Mouse (Mus musculus) urinary bladder, postnatal 36 days (tissue): ENCODE data around the gene Npas2.

Source experiments
- DNase-seq, 2 experiments: peaks; one replicate each; pipeline ENCODE4 v3.0.0; 2022; ENCODE audit warnings: low spot score in 2 of 2, mixed read lengths in 1 of 2

Npas2 gene

DNA sequence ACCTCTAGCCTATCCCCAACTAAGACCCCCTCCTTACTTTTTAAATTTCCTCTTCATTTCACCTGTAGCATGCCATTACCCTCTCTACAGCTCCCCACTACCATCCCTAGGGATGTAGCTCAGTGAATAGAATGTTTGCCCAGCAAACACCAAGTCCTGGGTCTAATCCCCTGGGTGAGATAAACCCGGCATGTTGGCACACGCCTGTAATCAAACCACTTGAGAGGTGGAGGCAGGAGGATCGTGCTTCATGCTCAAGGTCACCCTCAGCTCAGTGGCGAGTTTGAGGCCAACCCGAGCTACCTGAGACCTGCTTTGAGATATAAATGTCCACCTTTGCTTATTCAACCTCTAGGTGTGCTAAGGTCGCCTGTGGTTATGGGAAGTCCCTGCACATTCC, 19.5 kb downstream of the Npas2 start:
- DNase-seq = no peak

DNA sequence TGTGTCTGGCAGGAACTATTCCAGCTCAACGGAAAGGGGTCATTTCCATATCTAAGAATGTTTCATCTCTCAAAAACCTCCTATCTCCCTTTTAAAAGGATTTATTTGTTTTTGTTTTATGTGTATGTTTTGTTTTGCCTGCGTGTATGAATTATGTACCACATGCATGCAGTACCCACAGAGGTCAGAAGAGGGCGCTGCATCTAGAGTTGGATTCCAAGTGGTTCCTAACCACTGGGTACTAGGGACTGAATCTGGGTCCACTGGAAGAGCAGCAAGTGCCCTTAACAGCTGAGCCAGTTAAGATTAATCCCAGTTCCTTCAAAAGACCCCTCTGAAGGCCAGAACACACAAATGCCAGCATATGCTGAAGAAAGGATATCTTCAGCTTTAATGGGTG, 24.1 kb downstream of the Npas2 start:
- no peak for DNase-seq

DNA sequence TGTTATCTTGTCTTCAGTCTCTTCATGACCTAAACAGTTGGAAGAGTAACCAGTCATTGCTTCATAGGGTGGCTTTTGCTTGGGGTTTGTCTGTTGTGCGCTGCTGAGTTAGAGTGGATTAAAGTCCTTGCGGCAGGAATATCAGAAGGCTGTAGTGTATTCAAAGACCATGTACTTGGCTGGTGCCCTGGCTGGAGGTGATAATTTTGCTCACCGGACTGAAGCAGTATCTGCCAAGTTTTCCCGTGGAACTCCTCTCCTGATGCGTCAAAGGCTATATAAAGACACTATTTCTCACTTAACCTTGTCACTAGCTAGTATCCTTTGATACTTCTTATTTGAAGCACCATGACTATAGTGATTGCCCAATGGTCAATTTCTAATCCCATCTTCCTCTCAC, 34.9 kb downstream of the Npas2 start:
- no peak for DNase-seq

DNA sequence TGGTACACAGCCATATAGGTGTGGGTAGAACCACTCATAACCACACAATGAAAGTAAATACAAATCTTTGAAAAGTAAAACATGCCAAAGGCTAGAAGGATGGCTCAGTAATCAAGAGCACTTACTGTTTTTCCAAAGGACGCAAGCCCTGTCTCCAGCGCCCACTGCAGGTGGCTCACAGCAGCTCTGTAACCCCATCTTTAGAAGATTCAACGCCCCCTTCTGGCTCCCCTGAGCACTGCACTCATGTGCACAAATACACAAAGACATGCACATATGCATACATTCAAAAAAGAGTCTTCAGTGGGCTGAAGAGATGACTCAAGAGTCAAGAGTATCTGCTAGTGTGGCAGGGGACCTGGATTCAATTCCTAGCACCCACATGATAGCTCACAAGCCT, 36.5 kb downstream of the Npas2 start:
- no peak for DNase-seq

GRCm38 (mm10) chr1:39234815-39235449, 41.4 kb downstream of the Npas2 start:
- DNase-seq = no peak

DNA sequence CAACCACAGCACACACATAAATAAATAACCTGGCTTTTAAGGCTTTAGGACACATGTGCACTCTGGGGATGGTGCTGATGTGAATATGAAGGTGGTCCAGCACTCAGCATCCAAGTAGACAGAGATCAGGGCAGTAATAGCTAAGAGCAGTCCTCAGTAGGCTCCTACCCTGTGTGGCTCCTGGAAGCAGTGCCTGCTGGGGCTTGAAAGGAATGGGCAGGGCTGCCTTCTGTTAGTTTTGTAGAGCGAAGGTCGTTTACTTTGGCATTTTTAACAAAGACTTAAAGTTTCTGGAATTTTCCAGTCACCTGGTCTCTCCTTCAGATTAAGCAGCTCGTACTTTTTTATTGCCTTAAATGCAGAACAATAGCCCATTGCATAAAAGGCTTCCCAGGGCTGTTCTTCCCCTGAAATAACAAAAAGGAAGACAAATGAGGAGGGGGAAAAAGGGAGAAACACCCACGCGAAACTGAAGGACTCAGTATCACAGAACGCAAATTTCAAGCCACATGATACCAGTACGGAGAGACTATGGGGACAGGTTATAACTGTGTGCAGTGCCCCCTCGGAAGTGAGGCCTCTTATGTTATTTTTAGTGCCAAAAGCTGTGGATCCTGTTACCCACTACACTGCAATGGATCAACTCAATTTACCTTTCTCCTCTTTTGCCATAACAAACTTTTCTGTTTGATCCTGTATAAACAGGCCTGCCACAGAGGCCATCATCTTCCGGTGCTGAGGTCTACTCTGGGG, 44.1 kb downstream of the Npas2 start:
- DNase-seq = peak in 1 of 2 experiments; percentile 35

DNA sequence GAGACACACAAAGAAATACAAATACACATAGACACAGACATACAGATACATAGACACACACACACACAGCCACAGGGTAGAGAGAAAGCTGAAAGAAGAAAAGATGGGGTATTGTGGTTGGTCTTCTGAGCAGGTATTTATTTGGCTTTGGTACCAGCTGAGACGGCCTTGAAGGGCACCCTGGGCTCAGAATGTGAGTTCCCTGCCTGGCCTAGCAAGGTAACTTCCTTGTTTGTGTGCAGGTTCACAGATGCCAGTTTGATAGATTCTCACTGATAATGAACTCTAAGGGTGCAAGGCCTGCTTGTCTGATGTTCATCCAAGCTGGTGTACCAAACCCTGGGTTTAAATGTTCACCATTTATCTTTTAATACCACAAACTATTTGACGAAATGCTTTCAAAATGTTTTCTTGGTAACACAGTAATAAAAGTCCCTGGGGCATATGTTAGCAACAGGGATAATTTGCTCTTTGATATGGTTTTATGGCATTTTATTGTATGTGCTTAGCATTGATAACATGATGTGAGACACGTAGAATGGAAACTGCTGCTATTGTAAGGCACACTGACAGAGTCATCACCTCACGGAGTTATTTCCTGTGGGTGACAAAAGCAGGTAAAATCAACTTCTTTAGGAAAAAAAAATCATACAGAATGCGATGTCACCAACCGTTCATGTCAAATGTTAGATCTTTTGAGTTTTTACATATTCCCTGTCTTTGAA, 47.5 kb downstream of the Npas2 start:
- DNase-seq = no peak

- no peak for DNase-seq
Measured at GRCm38 (mm10) chr1:39244726-39245125, 51.2 kb downstream of the Npas2 start.

- DNase-seq = no peak
Measured at GRCm38 (mm10) chr1:39251679-39252078, 58.1 kb downstream of the Npas2 start.

DNA sequence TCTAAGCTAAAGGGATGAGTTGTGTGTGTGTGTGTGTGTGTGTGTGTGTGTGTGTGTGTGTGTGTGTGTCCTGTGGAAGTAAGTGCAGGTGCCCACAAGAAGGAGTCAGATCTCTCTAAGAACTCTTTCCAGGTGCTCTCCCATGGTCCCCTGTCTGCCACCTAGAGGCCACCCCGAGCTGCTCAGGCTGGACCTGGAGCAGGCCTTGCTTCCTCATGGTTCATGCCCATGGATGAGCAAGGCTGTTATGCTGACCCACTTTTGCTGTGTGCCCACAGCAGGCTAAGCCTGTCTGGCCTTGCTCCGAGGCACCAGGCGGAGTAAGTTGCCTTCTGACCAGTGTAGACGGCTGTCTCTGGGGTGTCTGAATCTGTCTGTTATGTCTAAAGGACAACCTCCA, 60.2 kb downstream of the Npas2 start:
- no peak for DNase-seq

- DNase-seq = no peak
Measured at GRCm38 (mm10) chr1:39256051-39256450, 62.5 kb downstream of the Npas2 start.

DNA sequence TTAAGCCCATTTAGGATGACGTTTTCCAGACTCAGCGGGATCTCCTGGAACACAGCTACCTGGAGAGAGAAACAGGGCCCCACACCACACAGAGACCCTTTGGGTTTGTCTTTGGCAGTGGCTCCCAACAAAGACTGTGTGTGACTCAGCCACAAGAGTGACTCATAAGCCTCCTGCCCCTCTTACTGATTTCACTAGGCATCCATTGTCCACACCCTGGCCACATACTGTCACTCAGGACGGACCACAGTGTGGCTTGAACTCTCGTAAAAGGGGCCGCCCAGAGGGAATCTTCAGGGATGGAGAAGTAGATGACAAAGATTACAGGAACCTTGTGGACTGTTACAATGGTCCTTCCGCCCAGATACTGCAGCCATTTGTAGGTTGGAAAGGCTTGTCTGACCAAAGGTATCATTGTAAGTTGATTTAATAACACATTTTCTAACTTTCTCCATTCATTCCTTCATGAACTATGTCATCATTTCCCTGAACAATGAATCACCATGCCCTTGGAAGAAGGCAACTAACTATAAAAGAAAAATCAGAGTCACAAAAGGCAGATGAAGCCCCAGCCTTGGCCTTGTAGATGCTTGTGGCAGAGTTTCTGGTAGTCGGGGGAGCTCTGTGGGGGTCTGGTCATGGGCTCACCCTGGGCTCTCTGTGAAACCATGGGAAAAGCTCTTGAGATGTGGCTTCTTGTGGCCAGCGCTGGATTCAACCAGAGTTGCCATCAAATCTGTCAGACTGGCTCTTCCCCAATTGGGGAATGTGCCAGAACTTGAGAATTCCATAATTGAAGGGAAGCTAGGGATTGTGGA, 63.2 kb downstream of the Npas2 start:
- DNase-seq = no peak

DNA sequence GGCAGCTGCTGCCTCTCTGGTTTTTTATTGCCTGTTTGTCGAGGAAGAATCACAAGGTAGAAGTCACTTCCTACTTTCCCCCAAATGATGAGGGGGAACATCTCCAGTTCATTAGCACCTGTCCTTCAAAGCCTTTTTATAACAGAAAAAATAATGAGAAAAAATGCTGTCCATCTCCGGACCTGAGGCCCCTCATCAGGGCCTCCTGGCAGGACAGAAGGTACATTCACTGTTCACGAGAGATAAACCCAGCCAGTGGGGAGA, 63.7 kb downstream of the Npas2 start:
- DNase-seq = no peak

- no peak for DNase-seq
Measured at GRCm38 (mm10) chr1:39259668-39260067, 66.1 kb downstream of the Npas2 start.

- DNase-seq = no peak
Measured at GRCm38 (mm10) chr1:39260183-39260978, 66.8 kb downstream of the Npas2 start.

DNA sequence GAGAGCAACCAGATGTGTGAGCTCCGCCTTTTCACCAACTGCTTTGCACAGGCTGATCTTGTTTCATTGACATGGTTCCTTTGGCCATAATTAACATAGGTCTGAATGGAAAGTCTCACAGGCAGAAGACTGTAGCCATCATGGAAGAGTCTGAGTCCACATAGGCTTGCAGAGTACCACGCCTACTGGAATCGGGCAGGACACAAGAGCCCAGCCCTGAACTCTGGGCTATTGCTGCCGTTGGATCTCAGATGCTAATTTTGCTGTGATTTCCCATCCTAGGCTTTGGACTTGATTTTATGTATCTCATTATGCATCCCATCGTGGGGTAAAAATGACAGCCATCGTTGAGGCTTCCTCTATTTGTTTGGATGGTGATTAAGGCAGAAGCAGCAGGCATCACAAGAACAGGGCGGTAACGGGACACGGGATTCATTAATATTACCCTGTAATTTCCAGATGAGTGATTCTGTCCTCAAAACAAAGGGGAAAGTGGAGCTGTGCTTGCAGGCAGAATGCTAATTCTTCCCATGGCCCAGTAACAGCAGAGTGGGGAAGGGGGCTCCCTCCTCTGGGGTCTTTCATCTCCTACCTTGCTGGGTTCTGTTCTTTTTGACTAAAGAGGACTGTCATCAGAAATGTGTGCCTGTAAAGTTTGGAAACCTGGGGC, 73.4 kb downstream of the Npas2 start:
- no peak for DNase-seq

DNA sequence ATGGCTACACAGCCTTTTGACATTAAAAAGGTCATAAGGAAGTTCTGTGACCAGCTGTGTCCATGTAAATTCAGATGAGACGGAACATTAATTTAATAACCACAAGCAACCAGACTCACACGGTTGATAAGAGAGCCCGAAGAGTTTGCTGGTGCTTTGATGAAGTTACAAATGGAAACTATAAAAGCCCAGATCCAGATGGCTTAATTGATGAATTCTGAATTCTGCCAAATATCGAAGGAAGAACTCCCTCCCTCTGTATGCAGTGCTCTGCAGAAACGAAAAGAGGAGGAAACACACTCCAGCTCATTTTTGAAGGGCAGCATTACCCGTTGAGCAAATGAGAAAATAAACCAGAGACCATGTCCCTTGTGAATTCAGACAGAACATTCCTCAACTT, 79.4 kb downstream of the Npas2 start:
- DNase-seq = no peak

DNA sequence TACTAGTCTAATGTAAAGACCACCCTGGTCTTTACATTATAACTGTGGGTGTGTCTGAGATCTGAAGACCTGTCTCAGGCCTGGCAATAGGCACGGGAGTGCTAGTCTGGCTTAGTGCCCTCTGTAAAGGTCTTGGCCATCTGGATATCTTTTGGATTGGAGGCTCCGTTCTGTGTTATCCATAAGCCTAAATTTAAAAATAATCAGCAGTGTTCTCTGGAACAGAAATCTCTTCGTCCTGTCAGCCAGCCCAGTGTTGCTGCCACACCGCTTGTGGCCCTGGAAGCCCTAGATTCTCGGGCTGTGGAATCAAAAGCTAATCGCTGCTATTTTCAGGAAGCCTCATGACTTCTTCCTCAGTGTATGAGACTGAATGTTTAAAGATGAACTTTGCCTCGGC, 86.9 kb downstream of the Npas2 start:
- DNase-seq = no peak

- DNase-seq = no peak
Measured at GRCm38 (mm10) chr1:39280989-39281875, 87.7 kb downstream of the Npas2 start.

DNA sequence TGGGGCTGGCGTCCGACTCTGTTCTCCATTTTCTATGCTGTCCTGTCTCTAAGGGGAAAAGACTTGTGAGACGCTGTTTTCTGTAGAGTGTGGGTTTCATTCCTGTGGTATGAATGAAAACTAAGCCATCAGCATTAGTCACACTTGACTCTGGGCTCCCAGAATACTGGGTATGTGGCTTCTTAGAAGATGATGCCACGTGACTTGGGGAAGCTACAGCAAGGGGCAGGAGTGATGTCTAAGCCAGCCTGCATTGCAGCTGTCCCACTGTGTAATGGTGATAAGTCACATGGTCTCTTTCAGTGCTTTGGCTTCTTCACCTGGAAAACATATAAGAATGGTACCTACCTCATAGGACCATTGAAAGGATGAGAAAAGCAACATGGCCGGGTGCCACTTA, 88.4 kb downstream of the Npas2 start:
- no peak for DNase-seq
